Mouse (Mus musculus): ENCODE results near the gene Rpl10.

Rpl10 gene

DNA sequence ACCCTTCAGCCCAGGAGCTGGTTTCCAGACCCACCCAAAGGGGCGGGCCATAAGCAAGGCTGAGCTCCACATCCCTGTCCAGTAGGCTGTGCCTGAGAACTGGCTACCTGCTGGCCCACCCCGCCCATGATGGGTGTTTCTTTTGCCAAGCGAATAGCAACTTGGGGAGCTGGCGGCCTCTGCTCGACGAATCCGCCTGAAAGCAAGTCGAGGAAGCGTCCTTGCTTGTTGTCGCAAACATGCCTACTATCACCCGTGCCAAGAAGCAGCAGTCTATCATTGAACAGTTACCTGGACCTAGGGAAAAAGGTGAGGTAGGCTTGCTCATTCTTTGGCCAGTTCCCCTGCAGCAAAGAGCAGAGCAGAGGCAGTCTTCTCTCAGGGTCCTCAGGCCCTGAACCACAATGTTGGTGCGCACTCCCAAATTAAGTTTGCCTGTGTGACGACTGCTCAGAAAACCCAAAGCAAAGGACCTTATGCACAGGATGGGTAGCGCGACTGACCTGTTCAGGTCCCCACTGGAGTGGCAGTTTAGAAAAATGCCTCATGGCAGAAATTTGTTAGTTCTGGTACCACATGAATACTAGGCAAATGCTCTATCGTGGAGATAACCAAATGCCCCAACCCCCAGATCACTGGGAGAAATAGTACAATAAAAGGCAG lies 11.3 kb downstream of the Rpl10 start, which contains the start of the genes Taz and Dnase1l1:
TSS of gene Taz (plus strand) at position 181 of the 663 bp plus-strand sequence.
TSS of gene Dnase1l1 (minus strand) at position 606 of the 663 bp plus-strand sequence.
- DNase-seq = peak; percentile 82

DNA sequence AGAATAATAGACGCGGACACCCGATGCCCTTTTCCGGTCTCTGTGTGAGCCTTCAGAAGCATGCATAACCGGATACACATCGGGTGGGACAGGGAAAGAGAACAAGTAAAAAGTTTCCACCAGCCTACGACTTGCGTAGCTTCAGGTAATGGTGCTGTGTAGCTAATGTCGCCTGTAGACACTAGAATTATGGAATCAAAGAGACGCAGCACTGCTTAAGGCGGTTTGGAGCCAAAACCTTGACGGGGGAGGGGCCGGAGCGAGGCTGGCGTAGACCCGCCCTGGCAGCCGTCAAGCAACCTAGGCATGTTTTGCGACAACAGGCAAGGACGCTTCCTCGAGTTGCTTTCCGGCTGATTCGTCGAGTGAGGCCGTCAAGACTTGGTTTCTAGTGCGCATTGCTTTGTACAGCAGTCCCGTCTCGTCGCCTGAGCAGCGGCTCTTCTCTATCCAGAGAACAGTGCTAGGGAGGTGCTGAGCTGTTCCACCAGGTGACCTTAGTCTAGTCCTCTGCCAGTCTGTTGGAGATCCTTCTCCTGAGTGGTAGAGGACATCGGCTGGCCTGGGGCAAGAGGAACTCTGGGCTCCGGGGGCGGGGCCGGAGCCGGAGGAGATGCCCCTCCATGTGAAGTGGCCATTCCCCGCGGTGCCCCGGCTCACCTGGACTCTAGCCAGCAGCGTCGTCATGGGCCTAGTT lies 11.9 kb downstream of the Rpl10 start:
- peak; percentile 87 for DNase-seq

DNA sequence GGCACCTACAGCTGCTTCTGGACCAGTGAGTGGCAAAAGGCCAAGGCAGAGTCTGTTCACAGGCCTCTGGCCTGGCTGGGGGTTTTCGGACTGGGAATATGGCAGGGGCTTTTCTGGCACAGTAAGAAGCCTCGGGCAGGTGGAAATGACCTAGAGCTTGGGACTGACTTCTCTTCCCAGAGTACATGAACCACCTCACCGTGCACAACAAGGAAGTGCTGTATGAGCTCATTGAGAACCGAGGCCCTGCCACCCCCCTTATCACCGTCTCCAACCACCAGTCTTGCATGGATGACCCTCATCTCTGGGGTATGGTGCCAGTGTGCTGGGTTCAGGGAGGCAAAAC lies 12.5 kb downstream of the Rpl10 start:
- no peak for DNase-seq

DNA sequence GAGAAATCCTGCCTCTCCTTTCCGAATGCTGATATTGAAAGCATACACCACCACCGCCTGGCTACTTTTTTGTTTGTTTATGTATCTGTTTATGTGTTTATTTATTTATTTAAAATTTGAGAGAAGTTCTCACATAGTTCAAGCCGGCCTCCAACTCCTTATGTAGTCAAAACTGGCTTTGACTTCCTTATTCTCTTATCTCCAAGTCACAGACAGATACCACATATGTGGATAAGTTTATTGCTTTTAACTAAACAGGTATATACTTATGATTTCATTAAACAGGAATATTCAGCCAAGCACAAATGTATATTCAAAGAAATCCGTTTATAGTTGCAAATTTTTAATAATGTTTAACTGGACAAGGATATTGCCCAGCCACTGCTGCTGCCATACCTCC lies 22.8 kb downstream of the Rpl10 start:
- DNase-seq = no peak

DNA sequence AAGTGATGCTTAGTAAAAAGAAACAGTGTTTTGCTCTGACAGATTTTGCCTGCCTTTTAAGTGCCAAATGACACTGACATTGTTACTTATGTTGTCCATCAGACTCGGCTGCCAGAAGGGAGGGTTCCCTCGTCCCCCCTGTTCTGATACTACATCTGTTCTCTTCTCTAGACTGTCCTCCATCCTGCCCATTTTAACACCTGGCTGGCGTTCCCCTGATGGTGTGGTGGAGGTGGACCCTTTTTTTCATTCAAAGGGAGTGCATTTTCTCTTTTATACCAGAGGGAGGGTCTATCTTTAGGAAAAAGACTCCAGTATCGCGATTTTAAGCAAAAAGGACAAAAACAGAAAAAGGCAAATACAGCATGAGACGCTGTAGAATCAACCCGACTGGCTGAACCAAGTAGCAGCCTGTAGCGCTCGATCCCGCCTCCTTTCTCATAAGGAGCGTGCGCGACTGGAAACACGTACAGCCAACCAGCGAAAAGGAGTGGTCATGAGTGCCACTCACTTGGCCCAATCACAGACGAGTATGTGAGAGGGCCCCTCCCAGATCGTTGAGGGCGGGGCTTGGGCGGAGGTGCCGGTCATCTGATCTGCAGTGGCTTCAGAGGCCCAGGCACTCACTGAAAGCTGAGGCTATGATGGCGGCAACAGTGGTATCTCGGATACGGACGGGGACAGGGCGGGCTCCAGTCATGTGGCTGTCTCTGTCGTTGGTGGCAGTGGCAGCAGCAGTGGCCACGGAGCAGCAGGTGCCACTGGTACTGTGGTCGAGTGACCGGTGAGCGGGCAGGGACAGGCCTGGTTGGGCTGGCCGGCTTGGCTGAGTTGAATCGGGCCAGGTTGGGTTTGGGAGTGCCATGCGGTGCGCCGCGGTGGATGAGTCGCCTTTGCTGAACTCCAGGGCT lies 26.2 kb downstream of the Rpl10 start, which contains the start of gene Atp6ap1:
TSS of gene Atp6ap1 (plus strand) at position 560 of the 911 bp plus-strand sequence.
- DNase-seq = peak; percentile 94

DNA sequence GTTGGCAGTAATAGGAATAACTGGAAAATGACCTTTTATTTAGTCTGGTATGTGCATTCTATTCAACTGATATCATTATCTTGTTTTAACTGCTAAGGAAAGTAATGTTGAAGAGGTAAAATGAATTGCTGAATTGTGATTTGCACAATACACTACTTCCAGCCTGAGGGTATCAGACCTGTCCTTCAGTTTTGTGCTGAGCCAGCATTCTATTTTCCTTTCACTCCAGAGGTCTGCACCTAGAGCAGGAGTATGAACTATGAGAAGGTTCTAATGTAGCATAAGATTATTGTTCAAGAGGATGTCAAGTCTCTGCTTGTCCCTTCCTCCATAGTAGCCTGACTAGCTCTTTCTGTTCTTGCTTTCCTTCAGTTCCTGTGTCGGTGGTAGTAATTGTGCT lies 27.7 kb downstream of the Rpl10 start:
- DNase-seq = no peak

DNA sequence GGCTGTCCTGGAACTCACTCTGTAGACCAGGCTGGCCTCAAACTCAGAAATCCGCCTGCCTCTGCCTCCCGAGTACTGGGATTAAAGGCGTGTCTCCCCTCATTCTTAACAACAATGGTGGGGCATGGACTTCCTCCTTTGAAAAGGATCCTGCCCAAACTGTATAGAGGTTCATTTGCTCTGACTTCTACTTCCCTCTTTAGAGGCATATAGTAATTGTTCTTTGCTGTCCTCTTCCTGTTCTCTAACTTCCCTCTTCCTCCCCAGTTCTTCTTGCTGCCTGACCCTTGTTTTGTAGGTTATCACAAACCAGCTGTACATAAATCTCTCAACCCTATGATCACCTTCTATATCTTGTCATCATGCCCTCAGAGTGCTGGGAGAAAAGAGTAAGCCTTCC lies 29.1 kb downstream of the Rpl10 start:
- DNase-seq = no peak

DNA sequence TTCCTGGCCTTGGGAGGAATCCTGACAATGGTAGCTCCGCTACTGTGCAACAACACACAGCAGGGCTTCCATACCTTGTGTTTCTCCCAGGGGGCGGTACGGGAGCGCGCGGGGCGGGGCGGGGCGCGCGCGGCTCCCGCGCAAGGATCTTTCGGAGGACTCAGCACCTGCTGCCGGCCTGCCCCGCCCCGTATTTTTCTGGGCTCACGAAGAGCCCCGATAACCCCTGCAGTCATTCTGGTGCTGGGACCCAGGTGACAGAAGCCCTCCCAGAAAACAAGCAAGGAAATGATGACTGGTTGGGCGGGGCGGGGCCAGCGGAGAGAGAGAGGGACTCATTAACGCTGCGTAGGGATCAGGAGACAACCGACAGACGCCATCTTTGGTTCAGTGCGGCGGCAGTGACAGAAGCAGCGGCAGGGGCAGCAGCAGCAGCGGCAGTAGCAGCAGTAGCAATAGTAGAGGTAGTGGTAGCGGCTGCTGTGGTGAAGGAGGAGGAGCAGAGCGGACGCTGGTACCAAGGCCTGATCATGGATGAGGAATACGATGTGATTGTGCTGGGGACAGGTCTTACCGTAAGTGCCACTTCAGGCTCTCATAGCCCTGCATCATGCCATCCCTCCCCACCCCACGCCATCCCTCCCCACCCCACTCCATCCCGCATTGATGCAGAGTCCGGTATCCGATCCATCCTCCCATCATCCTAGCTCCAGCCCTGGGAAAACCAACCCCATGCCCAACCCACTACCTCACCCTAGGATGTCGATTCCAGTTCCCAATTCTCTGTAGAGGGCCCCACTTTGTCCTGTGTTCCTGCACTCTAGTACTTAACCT lies 34.5 kb downstream of the Rpl10 start, which contains the start of gene Gdi1:
TSS of gene Gdi1 (plus strand) at position 132 of the 834 bp plus-strand sequence.
- peak; percentile 81 for DNase-seq

DNA sequence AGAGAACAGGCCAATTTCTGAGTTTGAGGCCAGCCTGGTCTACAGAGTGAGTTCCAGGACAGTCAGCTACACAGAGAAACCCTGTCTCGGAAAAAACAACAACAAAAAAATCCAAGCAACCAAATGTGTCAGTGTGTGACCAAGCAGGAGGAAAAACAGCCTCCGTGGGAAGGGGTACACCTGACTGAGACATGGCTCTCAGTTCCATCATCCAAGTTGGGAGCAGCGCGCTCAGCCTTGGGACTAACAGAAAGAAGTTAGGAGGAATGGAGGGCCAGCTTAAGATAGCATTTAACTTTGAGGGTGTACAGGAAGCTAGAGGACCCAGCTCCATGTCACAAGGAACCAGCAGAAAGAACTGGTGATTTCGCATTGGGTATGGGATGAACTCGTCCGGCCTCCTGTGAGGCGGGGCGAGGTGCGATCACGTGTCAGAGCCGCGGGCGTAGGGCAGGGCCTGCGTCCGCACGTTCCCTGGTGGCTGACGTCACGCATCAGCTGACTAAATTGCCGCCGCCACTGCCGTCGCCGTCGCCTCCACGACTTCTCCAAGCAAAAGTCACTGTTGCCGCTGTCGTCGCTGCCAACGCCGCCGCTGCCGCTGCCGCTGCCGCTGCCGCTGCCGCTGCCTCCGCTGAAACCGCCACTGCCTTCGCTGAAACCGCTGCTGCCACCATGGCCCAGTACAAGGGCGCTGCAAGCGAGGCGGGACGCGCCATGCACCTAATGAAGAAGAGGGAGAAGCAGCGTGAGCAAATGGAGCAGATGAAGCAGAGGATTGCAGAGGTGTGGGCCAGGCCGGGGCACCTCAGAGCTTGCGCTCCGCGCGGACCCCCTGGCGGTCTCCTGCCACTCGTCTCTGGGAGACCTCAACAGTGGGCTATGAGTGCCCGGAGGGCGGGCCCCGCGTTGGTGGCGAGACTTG lies 42.2 kb downstream of the Rpl10 start, which contains the start of gene Fam50a:
TSS of gene Fam50a (plus strand) at position 494 of the 925 bp plus-strand sequence.
- DNase-seq = peak; percentile 88

Data from kidney, adult 18-20 months (tissue).